ENCODE assay signal across 8 mouse cellular contexts in the genomic region with DNA sequence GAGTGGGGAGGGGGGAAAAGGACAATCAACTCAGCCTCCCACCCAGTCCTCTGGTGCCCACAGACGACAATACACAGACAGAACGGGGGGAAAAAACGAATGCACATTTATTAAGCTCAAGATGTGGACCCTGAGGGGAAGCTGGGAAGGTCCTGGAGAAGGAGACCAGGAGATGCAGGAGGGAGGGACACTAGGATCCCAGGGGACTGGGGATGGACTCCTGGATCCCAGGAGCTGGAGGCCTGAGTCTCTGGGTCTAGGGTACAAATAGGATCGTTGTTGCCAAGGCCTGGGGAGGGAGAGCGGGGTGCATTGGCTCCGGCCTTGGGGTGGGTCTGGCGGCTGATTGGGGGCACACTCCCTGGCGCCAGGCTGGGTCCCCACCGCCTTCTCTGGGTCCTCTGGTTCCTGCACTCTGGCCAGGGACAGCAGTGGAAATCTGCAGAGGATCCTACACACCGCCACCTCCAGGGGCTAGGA. TPM values are rescaled to one million over a fixed set of nuclear protein-coding genes. Genes with fewer than 3 reads are reported as not detected.
A peak's percentile ranks its signal among the peaks of the same experiment; 100 is the strongest.
DNase-seq lines count a peak whose midpoint lies in the region; ATAC-seq lines count a peak whose summit lies in the region.

A gene (minus strand): TSS at position 51 of the 480 bp plus-strand sequence.

- peak within 1 kb of the TSS; percentile 55 for H3K9ac ChIP-seq in kidney, embryonic 16.5 days (replicated peaks; ENCODE audit: low read length)
- no peak within 1 kb of the TSS for H3K9ac ChIP-seq in midbrain, embryonic 15.5 days

- no peaks in the 10 kb centered on the region for H3K36me3 ChIP-seq in kidney, embryonic 16.5 days (ENCODE audit: insufficient read depth, low read length)
- H3K36me3 ChIP-seq in heart, embryonic 10.5 days, result no peaks in the 10 kb centered on the region
- no peaks in the 10 kb centered on the region for H3K36me3 ChIP-seq in midbrain, embryonic 15.5 days (replicated peaks)

- peak within 1 kb of the TSS; percentile 43 for H3K4me3 ChIP-seq in kidney, embryonic 16.5 days (ENCODE audit: low read length)
- peak within 1 kb of the TSS; percentile 53 for H3K4me3 ChIP-seq in heart, embryonic 10.5 days
- H3K4me3 ChIP-seq in midbrain, embryonic 15.5 days, result no peak within 1 kb of the TSS; the same call in 1 of the 2 replicates

- H3K27me3 ChIP-seq in kidney, embryonic 16.5 days (ENCODE audit: insufficient read depth, low read length), result peaks cover 34% of the 10 kb centered on the region
- peaks cover 66% of the 10 kb centered on the region for H3K27me3 ChIP-seq in heart, embryonic 10.5 days (ENCODE audit: insufficient read depth, poor library complexity, severe bottlenecking)
- peaks cover 45% of the 10 kb centered on the region for H3K27me3 ChIP-seq in midbrain, embryonic 15.5 days (replicated peaks)

- no peak for ATAC-seq in kidney, embryonic 16.5 days (ENCODE audit: low FRiP score, low TSS enrichment)
- no peak for ATAC-seq in midbrain, embryonic 15.5 days (replicated peaks)

- H3K9me3 ChIP-seq in kidney, embryonic 16.5 days (ENCODE audit: low read length), result no peaks in the 10 kb centered on the region
- no peaks in the 10 kb centered on the region for H3K9me3 ChIP-seq in heart, embryonic 10.5 days
- H3K9me3 ChIP-seq in midbrain, embryonic 15.5 days, result no peaks in the 10 kb centered on the region

- H3K4me2 ChIP-seq in kidney, embryonic 16.5 days (replicated peaks; ENCODE audit: low read depth, low read length), result peak within 1 kb of the TSS; percentile 61
- peak within 1 kb of the TSS; percentile 32; the same call in 1 of the 2 replicates for H3K4me2 ChIP-seq in midbrain, embryonic 15.5 days

- no peak for DNase-seq in kidney, postnatal 14 days
- DNase-seq in adrenal gland, postnatal 25 days, result no peak
- DNase-seq in heart, embryonic 10.5 days (ENCODE audit: low spot score), result no peak
- DNase-seq in layer of hippocampus, postnatal 25 days (ENCODE audit: extremely low spot score in 1 of 2, low spot score in 1 of 2), result no peak
- DNase-seq in spleen, adult 12 weeks (ENCODE audit: low spot score), result no peak
- no peak for DNase-seq in frontal cortex, postnatal 10 days (ENCODE audit: low spot score in 2 of 2)

- peaks cover 15% of the 10 kb centered on the region for H3K4me1 ChIP-seq in kidney, embryonic 16.5 days (ENCODE audit: insufficient read depth, low read length)
- peaks cover 14% of the 10 kb centered on the region for H3K4me1 ChIP-seq in heart, embryonic 10.5 days
- peaks cover 3% of the 10 kb centered on the region; the same call in 1 of the 2 replicates for H3K4me1 ChIP-seq in midbrain, embryonic 15.5 days

- no peak within 1 kb of the TSS; the same call in 1 of the 2 replicates for H3K27ac ChIP-seq in kidney, embryonic 16.5 days (ENCODE audit: low read length)
- peak within 1 kb of the TSS; percentile 73 for H3K27ac ChIP-seq in heart, embryonic 10.5 days
- H3K27ac ChIP-seq in midbrain, embryonic 15.5 days, result no peak within 1 kb of the TSS

- WGBS in kidney, embryonic 16.5 days, result 38% methylated on average over 10 of the region's 10 CpGs
- 38% methylated on average over 10 of the region's 10 CpGs for WGBS in heart, embryonic 10.5 days
- WGBS in midbrain, embryonic 15.5 days, result 37% methylated on average over 10 of the region's 10 CpGs

RNA-seq across cellular contexts. Expression of the gene that starts here (rescaled TPM):
- 32.6 and 34.0 TPM in 2 replicates for polyA plus RNA-seq in kidney, embryonic 16.5 days (2015; fragmentation: Nextera tagmentation; extraction: Ambion mirVana)
- 35.9 and 36.5 TPM in 2 replicates for total RNA-seq in adrenal gland, postnatal 25 days (2021)
- polyA plus RNA-seq in heart, embryonic 10.5 days (2016; fragmentation: Nextera tagmentation; extraction: Ambion mirVana), result 24.3 and 26.4 TPM in 2 replicates
- 10 to 100 TPM; 20.2 to 22.7 TPM for total RNA-seq in layer of hippocampus, postnatal 25 days (2021)
- polyA plus RNA-seq in midbrain, embryonic 15.5 days (2015; fragmentation: Nextera tagmentation; extraction: Ambion mirVana), result 24.8 and 26.8 TPM in 2 replicates
